Mouse (Mus musculus) olfactory bulb, adult 2 months (tissue): ENCODE data around the gene Gm10142. TPM values are rescaled to one million over a fixed set of nuclear protein-coding genes. Genes with fewer than 3 reads are reported as not detected.

Experiments used
- H3K27ac ChIP-seq: fragments of 200-500 bp; 2 replicates; pipeline ENCODE4 v1.5.1; 2012; ENCODE audit warnings: low read depth, low read length; ENCODE audit not compliant: insufficient read depth
- H3K4me1 ChIP-seq: fragments of 200-500 bp; 2 replicates; pipeline ENCODE4 v1.6.1; 2012; ENCODE audit warnings: low read length; ENCODE audit not compliant: control insufficient read depth, insufficient read depth
- H3K4me3 ChIP-seq: fragments of 200-500 bp; 2 replicates; pipeline ENCODE4 v1.5.1; 2012; ENCODE audit warnings: mild to moderate bottlenecking, low read depth, low read length, moderate library complexity; ENCODE audit not compliant: insufficient read depth
- CTCF ChIP-seq: fragments of 200-500 bp; IDR thresholded peaks from 2 replicates; pipeline ENCODE4 v1.5.1; 2012; ENCODE audit warnings: low read depth, mild to moderate bottlenecking, low read length, moderate library complexity; ENCODE audit not compliant: insufficient read depth
- POLR2A ChIP-seq: fragments of 200-500 bp; IDR thresholded peaks from 2 replicates; pipeline ENCODE4 v1.6.1; 2012; ENCODE audit warnings: mild to moderate bottlenecking, low read depth, low read length, moderate library complexity; ENCODE audit not compliant: insufficient read depth
- WGBS: fragments of 180-500 bp; shearing (Covaris S2); methylation state at CpG from one replicate; pipeline ENCODE4 v1.1.7; 2018; 5-methylcytosine and 5-hydroxymethylcytosine counted together
- polyA plus RNA-seq: library from polyadenylated mRNA; stranded (reverse); fragments of >200 nt; gene quantifications from 2 replicates; pipeline ENCODE4 v1.2.4, GENCODE M21; 2012; ENCODE audit warnings: low replicate concordance; ENCODE audit not compliant: missing spikeins, insufficient read depth, insufficient read length

Gm10142 gene
- not detected in 2 replicates for polyA plus RNA-seq

DNA sequence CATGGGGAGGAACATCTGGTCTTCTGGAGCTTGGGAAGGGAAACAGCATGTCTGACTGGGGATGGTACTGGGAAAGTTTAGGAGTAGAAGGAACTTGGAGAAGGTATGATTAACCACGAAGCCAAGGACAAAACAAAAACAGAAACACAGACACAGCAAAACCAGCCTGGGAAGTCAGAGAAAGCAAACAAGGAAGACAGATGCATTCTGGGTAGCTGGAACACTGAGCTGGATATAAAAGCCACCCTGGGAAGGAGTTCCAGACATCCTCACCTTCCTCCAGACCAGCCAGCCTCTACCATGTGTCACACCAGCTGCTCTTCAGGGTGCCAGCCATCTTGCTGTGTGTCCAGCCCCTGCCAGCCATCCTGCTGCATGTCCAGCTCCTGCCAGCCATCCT, at the start of gene Gm10142:
Gene Gm10142 (plus strand): TSS at position 301 of the 400 bp plus-strand sequence.
- WGBS: 85% methylated on average over 1 of the region's 1 CpGs
- no peak for TF ChIP-seq POLR2A
- TF ChIP-seq CTCF: no peak
- Histone ChIP-seq H3K27ac (no peak within 1 kb of the TSS), H3K4me1 (no peaks in the 10 kb centered on the region), H3K4me3 (no peak within 1 kb of the TSS)

- no peak overlapping the region for H3K27ac ChIP-seq
- whole genome bisulfite sequencing: 57% methylated on average over 8 of the region's 8 CpGs
- TF ChIP-seq POLR2A (no peak), CTCF (no peak)
- H3K4me1 ChIP-seq: peaks cover 2% of the 10 kb centered on the region; the same call in 1 of the 2 replicates
- H3K4me3 ChIP-seq: no peak overlapping the region
Observed at GRCm38 (mm10) chr10:77666342-77666741, 49.3 kb upstream of the Gm10142 start.

GRCm38 (mm10) chr10:77667402-77667801, 48.2 kb upstream of the Gm10142 start:
- H3K27ac ChIP-seq: no peak overlapping the region
- 74% methylated on average over 4 of the region's 4 CpGs for WGBS
- H3K4me3 ChIP-seq: no peak overlapping the region
- peaks cover 2% of the 10 kb centered on the region; the same call in 1 of the 2 replicates for H3K4me1 ChIP-seq
- TF ChIP-seq POLR2A (no peak), CTCF (no peak)

GRCm38 (mm10) chr10:77670710-77671109, 44.9 kb upstream of the Gm10142 start:
- 85% methylated on average over 4 of the region's 4 CpGs for WGBS
- no peak for TF ChIP-seq POLR2A
- TF ChIP-seq CTCF: no peak
- H3K4me1 ChIP-seq: peaks cover 4% of the 10 kb centered on the region; the same call in 1 of the 2 replicates

GRCm38 (mm10) chr10:77671519-77671918, 44.1 kb upstream of the Gm10142 start:
- no peak for TF ChIP-seq CTCF
- no peak for TF ChIP-seq POLR2A
- Histone ChIP-seq H3K4me3 (no peak overlapping the region), H3K27ac (no peak overlapping the region), H3K4me1 (peaks cover 2% of the 10 kb centered on the region; the same call in 1 of the 2 replicates)
- WGBS: 85% methylated on average over 4 of the region's 4 CpGs

More at GRCm38 (mm10) chr10:77670710-77671109, 44.9 kb upstream of the Gm10142 start:
- no peak overlapping the region for H3K4me3 ChIP-seq
- no peak overlapping the region for H3K27ac ChIP-seq

DNA sequence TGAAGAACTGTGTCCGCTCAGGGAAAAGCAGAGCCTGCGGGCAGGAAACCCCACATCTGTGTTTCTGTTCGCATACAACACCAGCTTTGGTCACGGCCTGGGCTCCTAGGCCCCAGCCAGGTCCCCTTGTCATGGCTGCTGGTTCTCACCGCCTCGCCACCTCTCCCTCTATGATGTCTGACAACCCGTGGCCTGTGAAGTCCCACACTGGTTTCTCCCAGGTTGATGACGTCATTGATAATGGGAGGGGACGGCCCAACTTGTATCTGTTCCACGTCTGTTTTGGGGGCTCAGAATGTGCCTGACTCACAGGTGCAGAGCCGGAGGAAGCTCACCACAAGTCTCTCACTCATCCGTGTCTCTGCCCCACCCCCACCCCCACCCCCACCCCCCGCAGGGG, 41.8 kb upstream of the Gm10142 start:
- no peak for TF ChIP-seq CTCF
- no peak for TF ChIP-seq POLR2A
- 70% methylated on average over 13 of the region's 13 CpGs for WGBS
- Histone ChIP-seq H3K4me3 (no peak overlapping the region), H3K27ac (no peak overlapping the region), H3K4me1 (peaks cover 14% of the 10 kb centered on the region)

- H3K4me3 ChIP-seq: 0 out of 2 replicates have a peak overlapping the region, but pooled peaks have one; percentile 3
- peaks cover 14% of the 10 kb centered on the region for H3K4me1 ChIP-seq
- WGBS: under 1% methylated on average over 35 of the region's 35 CpGs
- H3K27ac ChIP-seq: no peak overlapping the region
- TF ChIP-seq POLR2A (no peak), CTCF (no peak)
Observed at GRCm38 (mm10) chr10:77677562-77677961, 38.0 kb upstream of the Gm10142 start.

DNA sequence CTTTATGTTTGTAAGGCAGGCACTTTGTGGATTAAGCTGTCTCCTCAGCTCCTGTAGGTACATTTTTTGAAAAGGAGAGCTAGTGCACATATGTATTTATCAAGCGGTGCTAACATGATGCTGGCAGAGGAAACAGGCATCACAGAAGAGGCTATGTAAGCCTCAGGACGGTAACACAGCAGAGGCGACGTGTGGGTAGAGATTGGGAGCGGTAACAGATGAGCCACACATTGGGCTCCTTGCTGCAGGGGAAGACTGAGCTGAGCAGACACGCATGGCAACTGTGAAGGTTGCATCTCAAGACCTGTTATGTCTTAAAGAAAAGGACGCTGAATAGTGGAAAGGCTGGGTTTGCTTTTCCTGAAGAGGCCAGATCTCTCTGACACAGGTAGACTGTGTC, 32.6 kb upstream of the Gm10142 start:
- 81% methylated on average over 7 of the region's 7 CpGs for WGBS

GRCm38 (mm10) chr10:77684181-77684580, 31.4 kb upstream of the Gm10142 start:
- peaks cover 13% of the 10 kb centered on the region for H3K4me1 ChIP-seq
- 51% methylated on average over 8 of the region's 8 CpGs for WGBS
- no peak overlapping the region for H3K4me3 ChIP-seq
- TF ChIP-seq CTCF (no peak), POLR2A (no peak)
- no peak overlapping the region for H3K27ac ChIP-seq

More for the DNA sequence above, 32.6 kb upstream of the Gm10142 start:
- TF ChIP-seq CTCF: no peak
- TF ChIP-seq POLR2A: no peak
- Histone ChIP-seq H3K4me3 (no peak overlapping the region), H3K27ac (no peak overlapping the region), H3K4me1 (peaks cover 14% of the 10 kb centered on the region)
